Mouse (Mus musculus): ENCODE measurements around the gene Atp2b2.

GRCm38 (mm10) chr6:113861375-113861770, 181.0 kb downstream of the Atp2b2 start:
- no peak for TF ChIP-seq POLR2A (IDR thresholded peaks at IDR 0.05; ENCODE audit: insufficient read depth, low read depth, low read length)
- no peak for TF ChIP-seq CTCF (IDR thresholded peaks at IDR 0.05; ENCODE audit: insufficient read depth, low read depth, low read length)

Measured in olfactory bulb, adult 2 months (tissue).